Mouse (Mus musculus) CH12.LX (cell line): Measurements from ENCODE around the gene Shank1. TPM values are rescaled to one million over a fixed set of nuclear protein-coding genes. Genes with fewer than 3 reads are reported as not detected.

ENCODE experiments used
- DNase-seq: peaks from one replicate; pipeline ENCODE4 v3.0.0-alpha.2; 2013; ENCODE audit errors: extremely low read depth
- H3K27ac ChIP-seq: 2 replicates; pipeline ENCODE4 v1.5.1; 2012; ENCODE audit warnings: low read depth, mild to moderate bottlenecking, control low read depth, moderate library complexity; ENCODE audit not compliant: insufficient read depth
- H3K27me3 ChIP-seq: replicated peaks from 2 replicates; pipeline ENCODE3; 2012; ENCODE audit warnings: inconsistent platforms
- H3K36me3 ChIP-seq, 2 experiments: replicated peaks in 1 of 2; 2 replicates each; pipeline versions ENCODE3 to v1.6.1; 2012; ENCODE audit warnings: inconsistent platforms in 1 of 2, low read length in 1 of 2, mild to moderate bottlenecking in 1 of 2, mixed read lengths in 1 of 2, moderate library complexity in 1 of 2; ENCODE audit not compliant: control insufficient read depth in 1 of 2, insufficient read depth in 1 of 2
- H3K4me1 ChIP-seq, 2 experiments: 2 replicates each; pipeline ENCODE4 v1.6.1; 2012; ENCODE audit warnings: inconsistent platforms in 1 of 2, moderate library complexity in 1 of 2; ENCODE audit not compliant: insufficient read depth in 2 of 2, control insufficient read depth in 1 of 2
- H3K4me2 ChIP-seq: 2 replicates; pipeline ENCODE4 v1.6.1; 2012; ENCODE audit warnings: low read depth, mild to moderate bottlenecking, control low read depth; ENCODE audit not compliant: poor library complexity, insufficient read depth, severe bottlenecking
- H3K4me3 ChIP-seq, 3 experiments: fragments of 150-350 bp in 1 of 3; sonication (generic) in 1 of 3; replicated peaks in 1 of 3; 2 replicates each; pipeline versions ENCODE3 to v1.5.1; 2011 to 2012; ENCODE audit warnings: low read depth in 2 of 3, low read length in 2 of 3, mild to moderate bottlenecking in 2 of 3, moderate library complexity in 2 of 3, control low read depth in 1 of 3, improper control_type of control experiment in 1 of 3, inconsistent platforms in 1 of 3, mixed read lengths in 1 of 3; ENCODE audit not compliant: poor library complexity in 1 of 3
- H3K79me2 ChIP-seq: replicated peaks from 2 replicates; pipeline ENCODE4 v1.6.1; 2012; ENCODE audit warnings: mild to moderate bottlenecking, moderate library complexity; ENCODE audit not compliant: control insufficient read depth, poor library complexity, insufficient read depth, severe bottlenecking; ENCODE audit errors: extremely low read depth
- H3K9ac ChIP-seq: 2 replicates; pipeline ENCODE4 v1.6.1; 2012; ENCODE audit warnings: low read depth, mild to moderate bottlenecking, control low read depth, moderate library complexity; ENCODE audit not compliant: insufficient read depth
- H3K9me3 ChIP-seq: replicated peaks from 2 replicates; pipeline ENCODE3; 2012; ENCODE audit warnings: low read length, inconsistent platforms, mixed read lengths
- CHD1 ChIP-seq: IDR thresholded peaks from 2 replicates; pipeline ENCODE4 v1.6.1; 2012; ENCODE audit warnings: low read depth, low read length, improper control_type of control experiment, inconsistent platforms
- CHD2 ChIP-seq: IDR thresholded peaks from 2 replicates; pipeline ENCODE4 v1.6.1; 2011; ENCODE audit warnings: low read length, improper control_type of control experiment
- EP300 ChIP-seq: IDR thresholded peaks from 2 replicates; pipeline ENCODE4 v1.6.1; 2011; ENCODE audit warnings: low read length, improper control_type of control experiment
- ETS1 ChIP-seq: conservative IDR thresholded peaks from 2 replicates; pipeline ENCODE4 v1.6.1; 2012; ENCODE audit warnings: low read depth, mild to moderate bottlenecking, inconsistent platforms, low read length, improper control_type of control experiment, moderate library complexity
- GABPA ChIP-seq: IDR thresholded peaks from 2 replicates; pipeline ENCODE4 v1.6.1; 2012; ENCODE audit warnings: low read depth, low read length, improper control_type of control experiment, inconsistent platforms; ENCODE audit not compliant: insufficient replicate concordance
- IRF4 ChIP-seq: IDR thresholded peaks from 2 replicates; pipeline ENCODE4 v1.6.1; 2014; ENCODE audit warnings: low read depth, mild to moderate bottlenecking, inconsistent platforms, low read length, improper control_type of control experiment
- JUN ChIP-seq: IDR thresholded peaks from 2 replicates; pipeline ENCODE4 v1.6.1; 2011; ENCODE audit warnings: low read depth, mild to moderate bottlenecking, low read length, improper control_type of control experiment, moderate library complexity; ENCODE audit not compliant: insufficient read depth
- KAT2A ChIP-seq: IDR thresholded peaks from 2 replicates; pipeline ENCODE4 v1.6.1; 2012; ENCODE audit warnings: low read length, improper control_type of control experiment, inconsistent platforms; ENCODE audit not compliant: insufficient replicate concordance
- NRF1 ChIP-seq: IDR thresholded peaks from 2 replicates; pipeline ENCODE4 v1.6.1; 2014; ENCODE audit warnings: low read depth, mild to moderate bottlenecking, inconsistent platforms, low read length, improper control_type of control experiment, moderate library complexity
- RAD21 ChIP-seq: IDR thresholded peaks from 2 replicates; pipeline ENCODE4 v1.6.1; 2011; ENCODE audit warnings: low read depth, mild to moderate bottlenecking, low read length, improper control_type of control experiment, moderate library complexity
- SMC3 ChIP-seq: IDR thresholded peaks from 2 replicates; pipeline ENCODE4 v1.6.1; 2011; ENCODE audit warnings: low read depth, low read length, improper control_type of control experiment
- TCF12 ChIP-seq: IDR thresholded peaks from 2 replicates; pipeline ENCODE4 v1.6.1; 2014; ENCODE audit warnings: low read depth, mild to moderate bottlenecking, inconsistent platforms, low read length, improper control_type of control experiment
- ZC3H11A ChIP-seq: IDR thresholded peaks from 2 replicates; pipeline ENCODE4 v1.6.1; 2012; ENCODE audit warnings: low read depth, mild to moderate bottlenecking, inconsistent platforms, low read length, improper control_type of control experiment
- ZMIZ1 ChIP-seq: IDR thresholded peaks from 2 replicates; pipeline ENCODE4 v1.6.1; 2012; ENCODE audit warnings: low read depth, mild to moderate bottlenecking, inconsistent platforms, low read length, improper control_type of control experiment
- dilution Hi-C: fragments of 300-500 bp; cut with MboI; formaldehyde crosslinking; loops from 2 replicates; pipeline ENCODE4 v1.14.3; 2020; ENCODE audit warnings: low sequenced_read_pairs; ENCODE audit not compliant: extremely low pct_unique_long_range_greater_than_20kb, extremely low pct_ligation_motif_present
- in situ Hi-C: fragments of 300-500 bp; cut with MboI; formaldehyde crosslinking; loops from 3 replicates; pipeline ENCODE4 v1.14.3; 2019; ENCODE audit warnings: low sequenced_read_pairs, low pct_ligation_motif_present, low pct_unique_long_range_greater_than_20kb, mixed read lengths
- polyA plus RNA-seq: library from polyadenylated mRNA; unstranded; fragments of >175 nt; gene quantifications from 2 replicates; pipeline ENCODE4 v1.2.1, GENCODE M21; 2012; ENCODE audit warnings: low read depth; ENCODE audit not compliant: insufficient read length
- total RNA-seq, 2 experiments: library from RNA; depleted of rRNA; stranded (reverse); fragments of 300-350 nt in 1 of 2; fragments of >200 nt in 1 of 2; gene quantifications; 2 replicates each; pipeline ENCODE4 v1.2.3; 2012 to 2014

Shank1 gene
- total and polyA plus RNA-seq, 3 experiments = under 0.01 to 0.07 TPM; not detected in 1

GRCm38 (mm10) chr7:44353601-44354340 is 43.7 kb downstream of the Shank1 start:
- Histone ChIP-seq H3K36me3 (no peaks in the 10 kb centered on the region), H3K27me3 (peaks cover 80% of the 10 kb centered on the region), H3K9ac (no peak overlapping the region), H3K4me1 (peaks cover 2 to 23% of the 10 kb centered on the region in 2 experiments; a peak in 3 of 4 replicates), H3K4me2 (no peak overlapping the region), H3K79me2 (no peaks in the 10 kb centered on the region), H3K4me3 (no peak overlapping the region), H3K9me3 (peaks cover 11% of the 10 kb centered on the region), H3K27ac (no peak overlapping the region)
- dilution Hi-C loops = no loop called here
- in situ Hi-C loops = no loop called here
- DNase-seq = no peak
- TF ChIP-seq TCF12 = no peak
- no peak for TF ChIP-seq CHD2
- no peak for TF ChIP-seq IRF4
- no peak for TF ChIP-seq SMC3
- TF ChIP-seq CHD1 = no peak
- TF ChIP-seq GABPA = no peak
- TF ChIP-seq NRF1 = no peak
- no peak for TF ChIP-seq EP300
- TF ChIP-seq ZC3H11A = no peak
- no peak for TF ChIP-seq ETS1
- TF ChIP-seq RAD21 = no peak
- no peak for TF ChIP-seq JUN
- TF ChIP-seq KAT2A = no peak

DNA sequence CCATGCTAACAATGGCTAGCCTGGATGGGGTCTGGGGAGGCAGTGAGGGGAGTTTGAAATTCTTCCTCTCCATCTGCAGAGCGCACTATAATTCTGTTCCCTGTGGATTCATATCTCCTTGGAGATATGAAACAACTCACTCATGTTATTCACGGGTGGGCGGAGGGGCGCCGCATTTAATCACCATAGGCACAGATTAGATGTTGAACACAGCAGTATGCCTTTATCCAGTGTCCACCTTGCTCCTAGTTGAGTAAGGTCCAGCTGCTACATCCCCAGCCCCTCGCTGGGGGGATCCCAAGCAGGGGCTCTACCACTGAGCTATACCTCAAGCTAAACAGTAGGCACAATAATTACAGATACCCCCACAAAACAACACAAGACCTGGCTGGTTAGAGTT is 45.4 kb downstream of the Shank1 start:
- Histone ChIP-seq H3K4me1 (peaks cover 2 to 27% of the 10 kb centered on the region in 2 experiments; a peak in 2 of 4 replicates), H3K27ac (no peak overlapping the region), H3K4me3 (no peak overlapping the region), H3K36me3 (no peaks in the 10 kb centered on the region), H3K27me3 (peaks cover 76% of the 10 kb centered on the region), H3K9ac (no peak overlapping the region), H3K79me2 (no peaks in the 10 kb centered on the region), H3K9me3 (peaks cover 11% of the 10 kb centered on the region), H3K4me2 (no peak overlapping the region)
- dilution Hi-C loops = no loop called here
- no peak for DNase-seq
- in situ Hi-C loops = no loop called here
- TF ChIP-seq EP300 (no peak), ZMIZ1 (no peak)
